Mouse (Mus musculus) C2C12 (cell line): Measurements from ENCODE around the gene Ppp1r35.

Experiments
- CTCF ChIP-seq: IDR thresholded peaks from one replicate; pipeline ENCODE4 v1.5.1; 2011; ENCODE audit not compliant: control insufficient read depth, insufficient read depth, insufficient read length
- MYOG ChIP-seq: IDR thresholded peaks from one replicate; pipeline ENCODE4 v1.6.1; 2011; ENCODE audit not compliant: control insufficient read depth, insufficient read length; ENCODE audit errors: extremely low read depth

- TF ChIP-seq CTCF (no peak), MYOG (no peak)
Observed at GRCm38 (mm10) chr5:137783901-137784540, 5.4 kb downstream of the Ppp1r35 start.
